15 mouse cellular contexts compared by ENCODE assay signal in the genomic region with DNA sequence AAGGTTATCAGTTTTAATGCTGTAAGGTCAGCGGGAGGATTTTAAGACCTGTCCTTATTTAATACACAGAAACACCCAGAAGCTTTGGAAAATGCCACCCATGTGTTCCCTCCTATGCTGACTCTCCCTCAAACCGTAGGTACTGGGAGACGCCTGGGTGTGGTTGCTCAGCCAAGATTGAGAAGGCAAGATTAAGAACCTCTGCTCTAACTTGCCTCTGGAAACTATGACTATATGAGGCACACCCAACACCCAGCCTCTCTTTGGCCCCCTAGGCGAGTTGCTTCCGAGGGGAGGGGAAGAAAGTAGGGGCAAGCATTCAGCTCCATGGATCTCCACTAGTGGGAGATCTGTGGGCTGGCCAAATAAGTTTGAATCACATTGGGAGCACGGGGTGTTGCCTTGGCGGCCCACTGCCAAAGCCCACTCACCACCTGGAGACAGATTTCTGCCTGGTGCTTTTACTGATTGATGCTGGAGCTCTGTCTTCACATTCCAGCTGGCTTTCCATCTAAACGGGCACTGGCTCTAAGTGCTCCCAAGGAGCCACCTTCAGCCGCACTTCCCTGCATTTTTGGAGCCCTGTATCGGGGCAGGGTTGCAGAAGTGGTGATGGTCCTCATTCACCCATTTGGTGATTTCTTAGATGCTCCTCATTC. TPM values are rescaled to one million over a fixed set of nuclear protein-coding genes. Genes with fewer than 3 reads are reported as not detected.
DNase-seq lines count a peak whose midpoint lies in the region; ATAC-seq and TF ChIP-seq lines count a peak whose summit lies in the region.
"Had no signal": no experiment of that assay in that cellular context is flagged by ENCODE, and none has a peak within 500 bp of the region (broad histone marks: within the 10 kb centered on the region; RNA-seq: fewer than 3 reads in every experiment).

No protein-coding gene starts in this region.

- no peak overlapping the region for H3K4me3 ChIP-seq in MEL (ENCODE audit: control insufficient read depth in 1 of 2, insufficient read depth in 1 of 2, low read depth in 2 of 2, low read length in 2 of 2)
- H3K4me3 ChIP-seq in liver, embryonic 16.5 days (ENCODE audit: low read depth, low read length), result no peak overlapping the region; the same call in 1 of the 2 replicates
- H3K4me3 ChIP-seq: hindbrain, embryonic 10.5 days; lung, embryonic 15.5 days had no signal

- H3K79me2 ChIP-seq in MEL (ENCODE audit: control insufficient read depth, insufficient read depth, low read length, poor library complexity), result no peaks in the 10 kb centered on the region; the same call in 1 of the 2 replicates

- peak overlapping the region; percentile 50 for H3K4me2 ChIP-seq in liver, embryonic 16.5 days (ENCODE audit: low read depth, low read length)
- H3K4me2 ChIP-seq: lung, embryonic 15.5 days; midbrain, embryonic 11.5 days had no signal

- H3K9me3 ChIP-seq in MEL (replicated peaks; ENCODE audit: insufficient read depth, low read length), result no peaks in the 10 kb centered on the region
- no peaks in the 10 kb centered on the region for H3K9me3 ChIP-seq in liver, embryonic 16.5 days (replicated peaks; ENCODE audit: control insufficient read depth, low read length)
- H3K9me3 ChIP-seq: hindbrain, embryonic 10.5 days; lung, embryonic 15.5 days had no signal

- no peak overlapping the region for H3K9ac ChIP-seq in MEL (ENCODE audit: control insufficient read depth, low read depth, low read length, poor library complexity, severe bottlenecking)
- peak overlapping the region; percentile 35; the same call in 1 of the 2 replicates for H3K9ac ChIP-seq in liver, embryonic 16.5 days (ENCODE audit: low read depth, low read length)
- H3K9ac ChIP-seq: lung, embryonic 15.5 days had no signal

- WGBS in liver, embryonic 16.5 days (ENCODE audit: insufficient replicate concordance), result 64% methylated on average over 10 of the region's 10 CpGs

- TF ChIP-seq POLR2A in MEL (IDR thresholded peaks at IDR 0.05; ENCODE audit: control insufficient read depth in 1 of 2, insufficient read depth in 1 of 2, low read depth in 1 of 2, low read length in 2 of 2, poor library complexity in 1 of 2), result no peak

- peak; percentile 39 to 69 for DNase-seq in frontal cortex, adult 2 months (ENCODE audit: extremely low spot score in 1 of 2, low spot score in 1 of 2)
- no peak for DNase-seq in frontal cortex, postnatal 14 days (ENCODE audit: low spot score in 2 of 2)
- DNase-seq in MEL (ENCODE audit: low read depth, low spot score), result peak; percentile 60
- peak; percentile 49 for DNase-seq in layer of hippocampus, adult 9-11 months
- no peak for DNase-seq in heart, adult 8-10 months (ENCODE audit: low spot score)
- no peak for DNase-seq in retina, embryonic 14.5 days (ENCODE audit: low spot score)
- no peak for DNase-seq in adrenal gland, postnatal 10 days
- DNase-seq: cerebellum, postnatal 14 days had no signal

- H3K36me3 ChIP-seq in MEL (ENCODE audit: control insufficient read depth in 1 of 2, insufficient read depth in 2 of 2, low read length in 2 of 2), result peaks cover 0 to 24% of the 10 kb centered on the region in 2 experiments; a peak in 2 of 4 replicates
- no peaks in the 10 kb centered on the region for H3K36me3 ChIP-seq in liver, embryonic 16.5 days (ENCODE audit: control insufficient read depth, insufficient read depth)
- H3K36me3 ChIP-seq: hindbrain, embryonic 10.5 days; lung, embryonic 15.5 days had no signal

- no peak for TF ChIP-seq EP300 in MEL (IDR thresholded peaks at IDR 0.05; ENCODE audit: low read depth in 1 of 2, low read length in 2 of 2)

- no peak for TF ChIP-seq RAD21 in MEL (IDR thresholded peaks at IDR 0.05; ENCODE audit: low read depth, low read length)

- no peak for TF ChIP-seq CTCF in MEL (IDR thresholded peaks at IDR 0.05 in 2 of 3, conservative IDR thresholded peaks at IDR 0.05 in 1 of 3; ENCODE audit: control insufficient read depth in 1 of 3, insufficient read depth in 1 of 3, low read depth in 2 of 3, low read length in 3 of 3, poor library complexity in 1 of 3, severe bottlenecking in 1 of 3)

- no peaks in the 10 kb centered on the region for H3K27me3 ChIP-seq in MEL (ENCODE audit: control insufficient read depth in 1 of 2, insufficient read depth in 2 of 2, low read length in 2 of 2)
- H3K27me3 ChIP-seq in liver, embryonic 16.5 days (ENCODE audit: control insufficient read depth, insufficient read depth, low read depth, low read length), result no peaks in the 10 kb centered on the region
- H3K27me3 ChIP-seq: lung, embryonic 15.5 days had no signal

- peaks cover 5 to 32% of the 10 kb centered on the region in 2 experiments; a peak in 3 of 4 replicates for H3K4me1 ChIP-seq in MEL (ENCODE audit: control insufficient read depth in 1 of 2, insufficient read depth in 2 of 2, low read length in 2 of 2)
- H3K4me1 ChIP-seq in liver, embryonic 16.5 days (ENCODE audit: control insufficient read depth, low read depth, low read length), result peaks cover 68% of the 10 kb centered on the region
- H3K4me1 ChIP-seq: hindbrain, embryonic 10.5 days; lung, embryonic 15.5 days had no signal

- peak overlapping the region; percentile 31 for H3K27ac ChIP-seq in MEL (ENCODE audit: control insufficient read depth, low read depth, low read length)
- H3K27ac ChIP-seq in liver, embryonic 16.5 days (ENCODE audit: low read length), result peak overlapping the region; percentile 45; the same call in 1 of the 2 replicates
- H3K27ac ChIP-seq: hindbrain, embryonic 10.5 days; lung, embryonic 15.5 days had no signal

- peak; percentile 62 for ATAC-seq in liver, embryonic 16.5 days (ENCODE audit: low read depth)
- ATAC-seq: forebrain, embryonic 16.5 days had no signal

TF ChIP-seq in MEL, 35 proteins besides CTCF, POLR2A, EP300 and RAD21:
- no peak for TF ChIP-seq TAL1 (IDR thresholded peaks at IDR 0.05; ENCODE audit: low read length)
- TF ChIP-seq MYB (IDR thresholded peaks at IDR 0.05; ENCODE audit: low read depth, low read length), result no peak
- no peak for TF ChIP-seq TBP (IDR thresholded peaks at IDR 0.05; ENCODE audit: low read depth, low read length)
- no peak for TF ChIP-seq UBTF (IDR thresholded peaks at IDR 0.05; ENCODE audit: borderline replicate concordance, insufficient read depth, low read depth, low read length)
- no peak for TF ChIP-seq CHD1 (IDR thresholded peaks at IDR 0.05; ENCODE audit: low read depth, low read length)
- no peak for TF ChIP-seq KAT2A (conservative IDR thresholded peaks at IDR 0.05; ENCODE audit: low read depth, low read length)
- TF ChIP-seq POLR2AphosphoS5 (IDR thresholded peaks at IDR 0.05; ENCODE audit: borderline replicate concordance, low read depth, low read length), result no peak

RNA-seq across cellular contexts. Expression of a gene that starts 9.1 kb away (rescaled TPM):
- polyA plus RNA-seq in frontal cortex, adult 2 months (2012; rRNA removed), result not detected in 2 replicates
- not detected in 2 replicates for total RNA-seq in MEL (2012; rRNA removed)
- not detected for polyA plus RNA-seq in MEL (2012; ENCODE audit: insufficient read depth in 1 of 2, insufficient read length in 2 of 2, low read depth in 1 of 2, low replicate concordance in 2 of 2, missing spikeins in 1 of 2)
- polyA plus RNA-seq in liver, embryonic 16.5 days (2015; fragmentation: Nextera tagmentation; extraction: Ambion mirVana), result not detected in 2 replicates
- not detected for total RNA-seq in heart, adult 8-10 months (2022)
- total RNA-seq in adrenal gland, postnatal 10 days (2021), result not detected
- total RNA-seq: layer of hippocampus, postnatal 14 days had no signal
- polyA plus RNA-seq: forebrain, embryonic 16.5 days; hindbrain, embryonic 10.5 days; kidney, adult 2 months; lung, embryonic 15.5 days; midbrain, embryonic 11.5 days had no signal

RNA-seq across cellular contexts. Expression of a gene that starts 25.5 kb away (rescaled TPM):
- polyA plus RNA-seq in frontal cortex, adult 2 months (2012; rRNA removed), result not detected in 2 replicates
- not detected in 2 replicates for total RNA-seq in MEL (2012; rRNA removed)
- polyA plus RNA-seq in MEL (2012; ENCODE audit: insufficient read depth in 1 of 2, insufficient read length in 2 of 2, low read depth in 1 of 2, low replicate concordance in 2 of 2, missing spikeins in 1 of 2), result not detected
- polyA plus RNA-seq in liver, embryonic 16.5 days (2015; fragmentation: Nextera tagmentation; extraction: Ambion mirVana), result not detected in 2 replicates
- not detected for total RNA-seq in heart, adult 8-10 months (2022)
- total RNA-seq in adrenal gland, postnatal 10 days (2021), result not detected
- total RNA-seq: layer of hippocampus, postnatal 14 days had no signal
- polyA plus RNA-seq: forebrain, embryonic 16.5 days; hindbrain, embryonic 10.5 days; kidney, adult 2 months; lung, embryonic 15.5 days; midbrain, embryonic 11.5 days had no signal

RNA-seq across cellular contexts. Expression of a gene that starts 55.0 kb away (rescaled TPM):
- polyA plus RNA-seq in frontal cortex, adult 2 months (2012; rRNA removed), result 12.4 and 18.1 TPM in 2 replicates
- total RNA-seq in MEL (2012; rRNA removed), result 29.2 and 29.8 TPM in 2 replicates
- 100 to 1,000 TPM in 1 of 2 experiments, 10 to 100 TPM in 1; 63.2 to 125 TPM for polyA plus RNA-seq in MEL (2012; ENCODE audit: insufficient read depth in 1 of 2, insufficient read length in 2 of 2, low read depth in 1 of 2, low replicate concordance in 2 of 2, missing spikeins in 1 of 2)
- polyA plus RNA-seq in liver, embryonic 16.5 days (2015; fragmentation: Nextera tagmentation; extraction: Ambion mirVana), result 57.6 and 59.3 TPM in 2 replicates
- total RNA-seq in heart, adult 8-10 months (2022), result 10 to 100 TPM; 14.6 to 21.0 (median 18.4) TPM
- 10 to 100 TPM; 56.1 to 98.2 TPM for total RNA-seq in adrenal gland, postnatal 10 days (2021)

RNA-seq across cellular contexts. Expression of a gene that starts 55.0 kb away (rescaled TPM):
- not detected in 2 replicates for polyA plus RNA-seq in frontal cortex, adult 2 months (2012; rRNA removed)
- total RNA-seq in MEL (2012; rRNA removed), result not detected in 2 replicates
- polyA plus RNA-seq in MEL (2012; ENCODE audit: insufficient read depth in 1 of 2, insufficient read length in 2 of 2, low read depth in 1 of 2, low replicate concordance in 2 of 2, missing spikeins in 1 of 2), result not detected
- 0.30 TPM in 1 of 2 replicates, not detected in the other for polyA plus RNA-seq in liver, embryonic 16.5 days (2015; fragmentation: Nextera tagmentation; extraction: Ambion mirVana)
- total RNA-seq in heart, adult 8-10 months (2022), result not detected
- total RNA-seq in adrenal gland, postnatal 10 days (2021), result not detected
- total RNA-seq: layer of hippocampus, postnatal 14 days had no signal
- polyA plus RNA-seq: kidney, adult 2 months; lung, embryonic 15.5 days; midbrain, embryonic 11.5 days had no signal

RNA-seq across cellular contexts. Expression of a gene that starts 58.9 kb away (rescaled TPM):
- not detected in 2 replicates for polyA plus RNA-seq in frontal cortex, adult 2 months (2012; rRNA removed)
- total RNA-seq in MEL (2012; rRNA removed), result not detected in 2 replicates
- not detected for polyA plus RNA-seq in MEL (2012; ENCODE audit: insufficient read depth in 1 of 2, insufficient read length in 2 of 2, low read depth in 1 of 2, low replicate concordance in 2 of 2, missing spikeins in 1 of 2)
- polyA plus RNA-seq in liver, embryonic 16.5 days (2015; fragmentation: Nextera tagmentation; extraction: Ambion mirVana), result not detected in 2 replicates
- not detected for total RNA-seq in heart, adult 8-10 months (2022)
- total RNA-seq in adrenal gland, postnatal 10 days (2021), result not detected
- total RNA-seq: layer of hippocampus, postnatal 14 days had no signal
- polyA plus RNA-seq: forebrain, embryonic 16.5 days; midbrain, embryonic 11.5 days had no signal

Comparison
In these comparisons a context has a peak if more than half of its experiments do, and no peak if none do; other contexts are left out.
1. DNase-seq: peak in frontal cortex, adult 2 months (2 of 2), MEL (single experiment) and layer of hippocampus, adult 9-11 months (single experiment); none in frontal cortex, postnatal 14 days (0 of 2), heart, adult 8-10 months (single experiment), retina, embryonic 14.5 days (single experiment) and adrenal gland, postnatal 10 days (single experiment).